Mouse (Mus musculus): ENCODE results near the gene Gm15128.
"Not testable (repeated sequence)": the region's sequence is repeated elsewhere in the genome, so short reads cannot be mapped to it uniquely, and the experiment has no call there.

Gene Gm15128

DNA sequence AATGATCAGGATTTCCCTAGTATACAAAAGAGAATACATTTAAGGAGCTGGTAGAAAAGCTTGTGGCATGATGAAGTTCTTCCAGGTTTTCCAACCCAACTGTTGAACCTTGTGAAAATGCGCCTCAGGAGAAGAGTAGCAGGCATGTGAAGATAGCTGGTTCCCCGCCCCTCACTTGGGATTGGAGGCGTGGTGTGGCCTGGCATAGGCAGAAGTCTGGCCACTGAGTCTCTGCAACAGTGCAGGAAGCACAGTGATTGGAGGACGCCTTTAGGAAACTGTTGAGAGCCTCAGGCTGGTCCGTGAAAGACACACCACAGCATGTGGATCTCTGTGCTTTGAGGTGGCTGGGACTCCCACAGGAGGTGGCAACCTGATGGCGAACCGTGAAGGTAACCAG lies at the start of gene Gm15128:
Gene Gm15128 (plus strand): TSS at position 301 of the 400 bp plus-strand sequence.
- not testable (repeated sequence) for DNase-seq (ENCODE audit: low spot score in 2 of 2)
